Mouse (Mus musculus) erythroblast, adult 5-6 weeks (primary cell): ENCODE measurements around the gene Snrnp25. TPM values are rescaled to one million over a fixed set of nuclear protein-coding genes. Genes with fewer than 3 reads are reported as not detected.

Experiments
- ATAC-seq: replicated peaks from 2 replicates; pipeline ENCODE4 v1.8.0; 2016; ENCODE audit warnings: moderate number of reproducible peaks, mild to moderate bottlenecking, moderate TSS enrichment, inconsistent platforms; ENCODE audit not compliant: poor library complexity, low FRiP score, severe bottlenecking
- total RNA-seq, 2 experiments: library from RNA; stranded (forward) in 1 of 2; stranded (reverse) in 1 of 2; fragments of 150-400 nt in 1 of 2; fragments of 200-764, 138-1000 nt in 1 of 2; gene quantifications; 2 replicates each; pipeline versions ENCODE4 v1.2.3 to v1.2.4; 2015 to 2017; ENCODE audit warnings: low replicate concordance in 2 of 2

The Snrnp25 gene
- total RNA-seq, 2 experiments from 2014 or later = 29.9 to 64.4 TPM

DNA sequence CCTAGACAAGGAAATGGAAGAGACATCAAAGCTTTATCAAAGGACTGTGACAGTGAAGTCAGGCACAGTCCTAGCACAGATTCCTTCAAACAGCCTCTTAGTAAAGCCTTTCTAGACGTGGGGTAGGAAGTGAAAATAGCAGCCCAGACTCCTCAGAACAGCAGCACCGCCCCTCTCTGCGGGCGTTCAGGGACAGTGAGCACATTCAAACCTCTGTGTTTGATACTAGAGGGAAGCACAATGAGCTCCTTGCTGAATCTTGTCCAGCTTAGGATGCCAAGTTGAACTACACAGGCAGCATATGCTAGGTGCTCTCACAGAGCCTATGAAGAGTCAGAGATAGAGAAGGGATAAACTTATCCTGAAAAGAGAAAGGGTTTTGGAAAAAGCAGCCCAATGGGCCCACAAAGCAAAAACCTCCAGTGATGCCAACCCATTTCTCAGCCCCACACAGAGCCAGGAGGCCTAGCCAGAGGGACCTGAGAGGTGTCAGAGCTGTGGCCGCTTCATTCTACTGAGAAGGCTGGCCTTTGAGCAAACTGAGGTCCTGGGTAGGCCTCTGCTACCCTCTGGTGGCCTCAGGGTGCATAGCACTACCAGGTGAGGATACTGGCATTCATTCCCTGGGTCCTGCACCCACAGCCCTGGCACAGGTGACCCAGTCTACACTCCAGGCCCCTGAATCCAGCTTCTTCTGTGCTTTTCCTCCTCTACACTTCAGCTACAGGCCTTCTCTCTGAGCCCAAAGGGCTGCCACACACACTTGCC, 33.1 kb downstream of the Snrnp25 start:
- ATAC-seq = peak; percentile 81

DNA sequence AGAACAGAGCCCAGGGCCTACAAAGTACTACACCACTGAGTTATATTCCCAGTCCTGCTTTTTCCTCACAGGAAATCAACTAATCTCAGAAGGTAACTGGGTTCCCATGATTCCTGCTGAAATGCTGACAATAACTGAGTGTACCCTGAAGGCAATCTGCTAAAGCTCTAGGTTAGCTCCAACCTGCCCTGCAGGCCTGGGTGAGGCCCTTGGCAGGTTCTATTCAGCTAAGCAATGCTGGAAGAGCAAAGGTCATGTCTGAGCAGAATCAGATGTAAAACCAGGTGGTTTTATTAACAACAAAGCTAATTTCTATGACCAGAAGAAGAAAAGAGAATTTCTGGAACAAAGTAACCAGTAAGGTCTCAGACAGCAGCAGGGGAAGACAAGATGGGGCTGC, 36.2 kb downstream of the Snrnp25 start:
- no peak for ATAC-seq

DNA sequence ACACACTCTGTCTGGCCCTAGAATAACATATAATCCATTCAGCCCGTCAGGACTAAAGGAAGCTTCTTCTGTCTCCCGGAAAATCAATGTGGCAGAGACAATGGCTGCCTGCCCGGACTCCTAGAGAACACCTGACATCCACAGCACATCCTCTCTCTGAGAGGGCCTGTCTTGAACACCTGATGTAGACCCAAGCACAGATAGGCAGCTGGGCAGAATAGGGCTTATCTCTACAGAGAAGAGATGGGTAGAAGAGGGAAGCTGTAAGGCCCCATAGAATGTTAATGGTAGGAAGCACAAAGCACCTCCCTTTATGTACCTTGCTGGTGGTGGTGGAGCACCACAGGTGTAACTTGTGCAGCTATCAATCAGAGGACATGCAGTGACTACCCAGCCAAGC, 37.0 kb downstream of the Snrnp25 start:
- ATAC-seq = no peak

DNA sequence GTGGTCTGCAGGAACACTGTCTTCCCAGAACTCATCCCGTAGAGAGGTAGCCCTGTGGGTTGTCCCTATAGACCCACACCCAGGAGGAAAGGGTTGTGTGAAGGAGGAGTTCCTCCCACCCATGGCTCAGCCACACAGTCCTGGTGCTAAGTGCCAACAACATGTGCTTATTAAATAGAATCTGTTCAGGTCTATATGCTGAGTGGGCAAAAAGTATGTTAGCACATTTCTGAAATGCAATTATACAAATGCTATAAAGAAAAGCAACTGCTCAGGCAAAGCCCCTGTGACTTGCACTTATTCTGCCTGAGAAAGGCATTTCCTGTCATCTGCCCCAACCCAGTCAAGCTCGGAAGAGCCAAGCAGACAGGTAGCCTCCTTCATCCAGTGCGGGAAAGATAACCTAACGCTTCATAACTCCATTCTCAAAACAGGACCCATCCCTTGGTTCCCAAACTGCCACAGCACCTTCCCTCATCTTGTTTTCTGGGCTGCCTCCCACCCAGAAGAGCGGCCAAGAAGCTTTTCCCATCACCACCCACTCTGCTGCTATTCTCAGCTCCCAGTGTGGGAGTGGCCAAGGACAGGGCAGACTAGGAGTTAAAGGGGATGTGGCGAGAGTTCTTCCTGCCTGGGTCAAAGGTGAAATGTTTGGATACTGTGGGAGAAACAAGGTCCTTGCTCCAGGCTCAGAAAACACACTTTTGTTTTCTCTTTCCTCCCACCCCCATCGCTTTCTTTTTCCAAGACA, 38.2 kb downstream of the Snrnp25 start:
- ATAC-seq = no peak

DNA sequence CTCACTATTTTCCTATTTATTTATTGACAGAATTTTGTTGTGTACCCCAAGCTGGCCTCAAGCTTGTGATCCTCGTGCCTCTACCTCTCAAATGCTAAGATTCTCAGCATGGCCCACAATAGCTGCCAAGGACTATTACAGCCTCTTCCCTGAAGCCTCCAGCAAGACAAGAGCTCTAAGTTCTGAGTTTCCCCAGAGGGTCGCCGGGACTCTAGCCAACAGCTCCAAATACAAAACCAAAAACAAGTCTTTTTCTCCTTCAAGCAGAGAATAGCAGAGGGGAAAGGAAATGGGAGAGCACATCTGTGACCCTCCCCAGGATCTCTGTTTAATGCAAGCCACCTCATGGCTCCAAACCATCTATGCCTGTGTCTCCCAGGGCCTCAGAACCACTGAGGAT, 38.8 kb downstream of the Snrnp25 start:
- ATAC-seq = no peak

DNA sequence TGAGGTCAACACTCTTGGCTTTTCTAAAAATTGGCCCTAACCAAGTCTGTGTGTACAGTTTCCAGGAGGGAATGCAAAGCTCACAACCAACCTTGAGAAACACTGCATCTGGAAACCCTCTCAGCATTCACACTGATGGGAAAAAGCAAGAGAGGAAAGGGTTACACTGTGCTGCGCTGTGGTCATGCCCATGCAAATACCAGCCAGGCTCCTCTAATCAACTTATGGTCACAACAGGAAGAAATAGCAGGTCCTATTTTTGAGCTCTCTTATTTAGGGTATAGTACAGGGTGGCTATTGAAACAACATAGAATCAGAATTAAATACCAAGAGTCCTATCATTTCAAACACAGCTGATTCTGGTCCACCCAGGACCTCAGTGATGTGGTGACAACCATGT, 39.4 kb downstream of the Snrnp25 start:
- no peak for ATAC-seq

DNA sequence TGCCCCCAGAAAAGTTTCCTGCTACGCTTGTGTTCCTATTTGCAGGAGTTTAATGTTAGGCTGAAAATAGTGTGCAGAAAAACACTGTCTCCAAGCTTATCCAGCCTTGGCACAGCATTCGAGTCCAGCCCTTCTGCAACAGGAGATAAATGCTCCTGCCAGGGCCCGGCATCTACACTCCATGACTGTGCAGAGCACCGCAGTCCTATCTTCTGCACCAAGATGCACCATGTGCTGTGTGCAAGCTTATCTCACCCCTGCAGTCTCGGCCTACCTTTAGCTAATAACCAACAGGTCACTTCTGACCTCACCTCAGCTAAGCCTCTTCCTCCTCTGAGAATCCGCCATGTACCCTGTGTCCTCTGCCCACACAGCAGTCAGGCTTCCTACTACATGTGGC, 40.4 kb downstream of the Snrnp25 start:
- peak; percentile 77 for ATAC-seq

DNA sequence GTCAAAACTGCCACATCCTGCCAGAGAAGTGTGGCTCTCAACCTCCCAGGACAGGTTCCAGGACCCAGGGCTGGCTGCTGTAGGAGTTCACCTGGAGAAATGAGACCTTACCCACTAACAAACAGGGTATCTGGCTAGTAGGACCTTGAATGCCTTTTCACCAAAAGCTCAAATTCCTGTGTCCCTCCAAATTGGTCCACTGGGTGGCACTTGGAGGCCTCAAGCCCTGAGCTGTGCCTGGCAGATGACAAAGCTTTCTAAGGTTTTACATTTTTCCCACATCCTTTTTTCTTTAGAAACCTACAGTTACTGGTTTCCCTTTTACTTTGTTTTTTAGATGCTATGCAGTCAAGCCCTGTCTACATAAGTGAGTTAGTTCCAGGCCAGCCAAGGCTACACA, 41.9 kb downstream of the Snrnp25 start:
- ATAC-seq = 0 out of 2 replicates have a peak, but pooled peaks have one; percentile 7

DNA sequence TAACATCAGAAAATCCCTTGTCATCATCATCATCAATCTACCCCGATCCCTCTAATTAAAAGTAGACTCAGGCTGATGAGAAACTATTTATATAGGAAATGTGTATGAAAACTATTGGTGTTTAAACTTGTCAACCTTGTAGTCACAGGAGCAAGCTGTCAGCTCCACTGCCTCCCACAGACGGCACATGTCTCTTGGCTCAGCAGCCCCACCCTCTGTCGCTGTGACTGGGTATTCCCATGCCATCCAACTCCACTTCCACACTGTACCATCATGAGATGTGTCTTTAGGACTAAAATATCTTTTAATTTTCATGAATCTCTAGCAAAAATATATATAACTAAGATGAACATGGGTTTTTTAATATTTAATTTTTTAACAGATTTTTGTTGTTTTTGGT, 43.1 kb downstream of the Snrnp25 start:
- ATAC-seq = no peak

DNA sequence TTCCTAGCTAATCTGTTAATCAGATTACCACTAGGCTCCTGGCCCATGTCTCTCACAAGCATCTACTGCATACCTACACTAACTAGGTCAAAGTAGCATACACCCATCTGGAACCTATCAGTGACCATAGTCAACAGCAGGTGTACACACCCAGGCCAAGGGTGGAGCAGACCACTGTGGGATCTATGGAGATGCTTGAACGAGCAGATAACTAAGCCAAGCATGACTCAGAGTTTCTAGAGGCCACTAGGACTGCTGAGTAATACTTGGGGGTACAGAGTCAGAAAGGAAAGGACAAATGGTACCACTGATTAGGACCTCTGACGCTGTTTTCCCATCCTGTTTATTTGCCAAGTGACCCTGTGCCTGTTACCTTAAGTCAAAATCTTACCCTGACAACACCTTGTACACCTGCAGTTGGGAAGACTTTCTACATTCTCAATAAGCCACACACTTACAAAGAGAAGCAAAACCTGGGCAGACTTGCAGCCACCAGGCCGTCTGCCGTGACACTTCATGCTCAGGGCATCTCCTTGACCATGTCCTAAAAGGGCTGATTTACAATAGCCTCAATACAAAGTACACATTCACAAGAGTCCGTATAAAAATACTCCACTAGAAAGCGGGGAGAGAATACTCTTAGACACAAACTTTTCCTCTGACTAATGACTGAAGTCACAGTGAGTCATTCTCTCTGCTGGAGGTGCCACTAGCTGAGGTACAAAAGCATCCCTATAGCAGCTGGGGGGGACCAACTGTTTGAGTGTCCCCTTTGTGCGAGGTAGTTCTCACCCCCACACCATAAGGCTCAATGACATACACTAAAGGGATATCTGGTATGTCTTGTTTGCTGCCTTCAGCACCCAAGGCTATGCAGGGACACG, 45.9 kb downstream of the Snrnp25 start:
- peak; percentile 75 for ATAC-seq

DNA sequence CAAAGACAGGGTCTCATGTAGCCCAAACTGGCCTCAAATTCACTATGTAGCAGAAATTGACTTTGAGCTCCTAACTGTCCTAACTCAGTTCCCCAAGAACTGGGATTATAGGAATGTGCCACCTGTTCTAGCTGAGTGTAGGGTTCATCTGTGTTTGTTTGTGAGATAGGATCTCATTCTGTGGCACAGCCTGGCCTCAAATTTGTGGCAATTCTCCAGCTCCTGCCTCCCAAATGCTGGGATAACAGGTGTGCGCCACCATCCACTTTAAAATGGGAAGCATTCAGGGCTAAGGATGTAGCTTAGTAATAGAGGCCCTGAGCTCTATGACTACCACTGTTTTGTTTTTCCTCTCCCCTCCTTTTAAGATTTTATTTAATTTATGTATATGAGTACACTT, 47.9 kb downstream of the Snrnp25 start:
- ATAC-seq = no peak

DNA sequence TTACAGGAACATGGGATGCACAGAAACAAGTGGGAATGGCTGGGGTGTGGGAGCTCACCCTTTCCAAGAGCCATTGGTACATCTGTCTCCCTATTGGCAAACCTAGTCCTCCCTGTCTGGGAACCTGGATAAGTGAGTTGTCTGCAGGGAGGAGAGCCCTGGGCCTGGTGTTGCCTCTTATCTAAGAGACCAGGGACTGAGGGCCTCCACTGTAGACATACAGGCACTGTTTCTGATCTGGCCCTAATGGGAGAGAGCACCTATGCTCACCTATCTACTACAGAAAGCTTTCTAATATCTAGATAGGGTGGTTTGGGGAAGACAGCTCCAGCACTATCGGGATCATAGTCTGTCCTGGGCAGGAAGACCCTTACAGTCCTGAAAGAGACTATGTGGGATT, 50.9 kb downstream of the Snrnp25 start:
- peak; percentile 88 for ATAC-seq

DNA sequence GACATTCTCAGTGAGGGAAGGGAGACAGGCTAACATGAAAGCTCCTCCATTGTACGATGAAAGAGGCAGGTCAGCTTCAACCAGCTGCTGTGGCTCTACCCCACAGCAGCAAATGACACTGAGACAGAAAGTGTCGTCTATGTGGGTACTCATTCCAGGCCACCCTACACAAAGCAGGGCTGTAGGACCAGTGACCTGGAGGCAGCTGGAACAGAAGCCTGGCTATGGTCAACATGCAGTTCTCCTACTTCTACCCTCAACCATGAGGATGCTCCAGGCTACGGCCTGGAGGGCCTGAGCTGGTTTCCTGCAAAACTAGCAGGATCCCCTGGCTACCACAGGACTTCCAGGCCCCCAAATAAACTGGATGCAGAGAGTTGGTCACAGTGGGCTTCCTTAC, 51.4 kb downstream of the Snrnp25 start:
- peak; percentile 5; the same call in 1 of the 2 replicates for ATAC-seq

Other genes with a start within 250 kb of the Snrnp25 start
- gene 4930524B15Rik, start 239.8 kb upstream of the Snrnp25 start, total RNA-seq (2015; ENCODE audit: low replicate concordance) = not detected in 2 replicates
- not detected in 2 replicates for gene 4930524B15Rik, start 239.8 kb upstream of the Snrnp25 start, total RNA-seq (2017; ENCODE audit: low replicate concordance)
- gene Nsg2, start 205.0 kb upstream of the Snrnp25 start, total RNA-seq (2015; ENCODE audit: low replicate concordance) = not detected in 2 replicates
- gene Nsg2, start 205.0 kb upstream of the Snrnp25 start, total RNA-seq (2017; ENCODE audit: low replicate concordance) = not detected in 2 replicates
- not detected in 2 replicates for gene Il9r, start 5.1 kb upstream of the Snrnp25 start, total RNA-seq (2015; ENCODE audit: low replicate concordance)
- gene Il9r, start 5.1 kb upstream of the Snrnp25 start, total RNA-seq (2017; ENCODE audit: low replicate concordance) = not detected in 2 replicates
- gene Rhbdf1, start 16.9 kb downstream of the Snrnp25 start, total RNA-seq (2015; ENCODE audit: low replicate concordance) = not detected in 2 replicates
- 1.2 and 7.5 TPM in 2 replicates for gene Rhbdf1, start 16.9 kb downstream of the Snrnp25 start, total RNA-seq (2017; ENCODE audit: low replicate concordance)
- gene Mpg, start 21.1 kb downstream of the Snrnp25 start, total RNA-seq (2015; ENCODE audit: low replicate concordance) = 21.3 and 22.1 TPM in 2 replicates
- 29.0 and 33.3 TPM in 2 replicates for gene Mpg, start 21.1 kb downstream of the Snrnp25 start, total RNA-seq (2017; ENCODE audit: low replicate concordance)
- 58.0 and 62.7 TPM in 2 replicates for gene Nprl3, start 62.3 kb downstream of the Snrnp25 start, total RNA-seq (2015; ENCODE audit: low replicate concordance)
- 166 and 187 TPM in 2 replicates for gene Nprl3, start 62.3 kb downstream of the Snrnp25 start, total RNA-seq (2017; ENCODE audit: low replicate concordance)
- gene Hba-x, start 71.0 kb downstream of the Snrnp25 start, total RNA-seq (2015; ENCODE audit: low replicate concordance) = 7.9 and 8.8 TPM in 2 replicates
- gene Hba-x, start 71.0 kb downstream of the Snrnp25 start, total RNA-seq (2017; ENCODE audit: low replicate concordance) = 0.68 and 2.2 TPM in 2 replicates
- 59,368 and 63,767 TPM in 2 replicates for gene Hba-a1, start 78.1 kb downstream of the Snrnp25 start, total RNA-seq (2015; ENCODE audit: low replicate concordance)
- gene Hba-a1, start 78.1 kb downstream of the Snrnp25 start, total RNA-seq (2017; ENCODE audit: low replicate concordance) = 14,861 and 24,674 TPM in 2 replicates
- 294 and 334 TPM in 2 replicates for gene Hbq1b, start 81.5 kb downstream of the Snrnp25 start, total RNA-seq (2015; ENCODE audit: low replicate concordance)
- gene Hbq1b, start 81.5 kb downstream of the Snrnp25 start, total RNA-seq (2017; ENCODE audit: low replicate concordance) = 138 and 139 TPM in 2 replicates
- 143,341 and 149,783 TPM in 2 replicates for gene Hba-a2, start 91.1 kb downstream of the Snrnp25 start, total RNA-seq (2015; ENCODE audit: low replicate concordance)
- gene Hba-a2, start 91.1 kb downstream of the Snrnp25 start, total RNA-seq (2017; ENCODE audit: low replicate concordance) = 224,706 and 268,423 TPM in 2 replicates
- gene Hbq1a, start 94.7 kb downstream of the Snrnp25 start, total RNA-seq (2015; ENCODE audit: low replicate concordance) = 28.2 and 42.2 TPM in 2 replicates
- gene Hbq1a, start 94.7 kb downstream of the Snrnp25 start, total RNA-seq (2017; ENCODE audit: low replicate concordance) = 17.0 and 21.0 TPM in 2 replicates
- gene Sh3pxd2b, start 142.4 kb downstream of the Snrnp25 start, total RNA-seq (2015; ENCODE audit: low replicate concordance) = 0.42 and 0.96 TPM in 2 replicates
- gene Sh3pxd2b, start 142.4 kb downstream of the Snrnp25 start, total RNA-seq (2017; ENCODE audit: low replicate concordance) = 0.28 and 0.85 TPM in 2 replicates
- 0.58 and 1.3 TPM in 2 replicates for gene Ubtd2, start 250.0 kb downstream of the Snrnp25 start, total RNA-seq (2015; ENCODE audit: low replicate concordance)
- not detected in 2 replicates for gene Ubtd2, start 250.0 kb downstream of the Snrnp25 start, total RNA-seq (2017; ENCODE audit: low replicate concordance)